Mouse (Mus musculus): ENCODE data around the gene Rgs12.

Gene Rgs12

DNA sequence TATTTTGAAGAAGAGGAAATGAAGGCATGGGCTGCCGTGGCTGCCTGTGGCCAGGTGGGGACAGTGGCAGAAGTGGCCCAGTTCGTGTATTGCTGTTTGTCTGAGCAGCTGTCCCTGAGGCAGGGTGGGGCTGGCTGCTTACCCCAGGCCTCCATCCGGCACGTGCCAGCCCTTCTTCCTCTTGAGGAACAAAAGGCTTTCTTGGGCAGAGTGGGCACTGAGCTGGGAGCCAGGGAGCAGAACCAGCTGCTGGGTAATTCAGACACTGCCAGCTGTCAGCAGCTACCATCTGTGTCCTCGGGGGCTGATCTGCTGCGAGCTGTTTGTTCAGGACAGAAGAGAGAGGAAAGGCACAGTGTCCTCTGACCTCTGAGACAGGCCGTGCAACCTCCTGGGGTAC is 121.7 kb downstream of the Rgs12 start:
- no peak for ATAC-seq (ENCODE audit: insufficient number of reproducible peaks, low FRiP score, low TSS enrichment)

DNA sequence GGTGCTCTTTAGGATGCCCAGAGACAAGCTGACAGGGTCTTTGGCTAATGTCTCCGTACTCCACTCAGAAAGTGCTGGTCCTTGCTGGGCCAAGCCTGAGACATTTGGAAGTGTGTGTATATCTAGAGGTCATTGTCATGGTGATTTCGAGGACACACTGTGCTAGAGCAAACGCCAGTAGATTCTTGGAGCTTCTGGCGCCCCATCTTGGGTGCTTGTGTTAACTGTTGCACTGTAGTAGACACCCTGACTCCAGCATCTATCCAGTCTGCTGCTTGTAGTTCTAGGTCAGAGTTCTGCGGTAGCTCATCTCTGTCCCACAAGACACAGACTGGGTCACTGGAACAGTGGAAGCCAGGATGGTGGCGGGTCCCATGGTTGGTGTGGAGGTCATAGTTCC is 122.6 kb downstream of the Rgs12 start:
- ATAC-seq (ENCODE audit: insufficient number of reproducible peaks, low FRiP score, low TSS enrichment), result no peak

DNA sequence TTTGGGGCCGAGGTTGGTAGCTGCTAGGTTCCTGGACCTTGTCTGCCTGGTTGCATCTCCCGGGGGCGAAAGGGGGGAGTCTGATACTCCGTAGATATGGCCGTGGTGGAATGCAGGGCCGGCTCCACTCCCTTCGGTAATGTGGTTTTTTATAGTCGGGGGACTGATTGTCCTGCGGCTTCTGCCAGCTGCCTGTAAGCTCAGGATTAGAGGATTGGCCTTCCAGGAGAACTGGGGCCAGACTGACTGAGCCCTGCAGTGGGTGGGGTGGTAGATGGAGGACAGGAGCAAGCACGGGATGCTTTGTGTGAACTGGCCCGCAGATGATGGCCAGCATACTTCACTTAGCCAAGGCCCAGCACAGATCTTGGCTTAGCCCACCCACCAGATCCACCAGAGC is 124.0 kb downstream of the Rgs12 start:
- ATAC-seq (ENCODE audit: insufficient number of reproducible peaks, low FRiP score, low TSS enrichment), result no peak

DNA sequence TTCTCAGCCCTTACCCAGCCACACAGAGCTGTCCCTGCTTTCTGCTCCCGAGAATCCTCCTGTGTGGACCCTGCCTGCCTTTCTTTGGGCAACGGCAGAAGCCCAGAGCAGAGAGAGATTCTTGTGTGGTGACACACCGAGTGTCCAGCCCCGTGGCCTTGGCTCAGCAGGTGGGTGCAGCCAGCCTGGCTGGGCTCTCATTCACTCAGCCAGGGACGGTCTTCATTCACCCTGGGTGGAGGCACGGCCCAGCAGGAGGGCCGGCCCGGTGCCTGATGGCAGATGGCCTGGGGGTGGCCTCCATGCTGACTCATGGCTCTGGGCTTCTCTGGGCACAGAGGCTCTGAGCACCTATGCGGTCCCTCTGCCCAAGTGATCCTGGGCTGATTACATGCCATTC is 124.7 kb downstream of the Rgs12 start:
- peak; percentile 57; the same call in 1 of the 2 replicates for ATAC-seq (ENCODE audit: insufficient number of reproducible peaks, low FRiP score, low TSS enrichment)

DNA sequence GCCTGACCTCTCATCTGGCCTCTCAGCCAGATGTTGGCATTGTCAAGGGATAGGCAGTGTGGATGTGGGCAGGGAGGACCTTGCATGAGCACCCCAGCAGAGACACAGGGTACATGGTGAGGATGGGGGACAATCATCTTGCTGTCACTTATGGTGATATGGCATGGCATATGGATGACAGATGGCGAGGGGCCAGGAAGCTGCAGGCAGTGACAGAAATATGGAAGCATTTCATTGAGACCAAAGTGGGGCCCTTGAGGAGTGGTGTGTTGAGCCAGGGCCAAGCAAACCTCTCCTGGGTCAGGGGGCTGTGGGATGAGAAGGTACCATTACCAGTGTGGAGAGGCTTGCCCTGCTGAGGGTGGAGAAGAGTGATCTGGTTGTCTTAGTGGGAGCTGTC is 127.1 kb downstream of the Rgs12 start:
- no peak for ATAC-seq (ENCODE audit: insufficient number of reproducible peaks, low FRiP score, low TSS enrichment)

DNA sequence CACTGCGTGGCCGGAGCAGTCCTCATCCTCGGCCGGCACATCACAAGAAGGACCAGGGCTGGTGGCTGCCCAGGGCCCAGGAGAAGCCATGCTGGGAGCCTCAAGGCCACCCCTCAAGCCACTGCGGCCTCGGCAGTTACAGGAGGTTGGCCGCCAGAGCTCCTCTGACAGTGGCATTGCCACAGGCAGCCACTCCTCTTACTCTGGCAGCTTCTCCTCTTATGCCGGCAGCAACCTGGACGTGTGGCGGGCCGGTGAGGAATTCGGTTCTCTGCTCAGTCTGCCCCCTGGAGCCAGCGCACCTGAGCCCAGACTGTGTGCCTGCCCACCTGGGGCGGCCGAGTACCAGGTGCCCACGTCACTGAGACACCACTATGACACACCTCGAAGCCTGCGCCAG is 129.9 kb downstream of the Rgs12 start:
- no peak for ATAC-seq (ENCODE audit: insufficient number of reproducible peaks, low FRiP score, low TSS enrichment)

DNA sequence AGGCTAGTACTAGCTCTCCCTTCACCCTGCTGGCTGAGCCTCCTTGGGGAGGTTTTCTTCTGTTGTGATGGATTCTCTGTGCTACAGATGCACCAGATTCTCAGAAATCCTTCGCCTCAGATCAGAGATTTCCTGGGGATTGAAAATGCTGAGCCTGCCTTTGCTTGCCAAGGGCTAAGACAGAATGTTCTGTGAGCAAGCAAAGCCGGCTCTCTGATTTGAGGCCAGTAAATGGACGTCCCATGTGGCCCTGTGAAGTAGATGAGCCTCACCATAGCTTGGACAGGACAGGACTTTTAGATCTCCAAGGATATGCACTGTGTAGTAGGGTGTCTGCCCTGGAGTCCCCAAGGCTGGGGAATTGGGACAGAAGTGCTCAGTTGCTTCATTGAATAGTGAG is 135.7 kb downstream of the Rgs12 start:
- ATAC-seq (ENCODE audit: insufficient number of reproducible peaks, low FRiP score, low TSS enrichment), result no peak

DNA sequence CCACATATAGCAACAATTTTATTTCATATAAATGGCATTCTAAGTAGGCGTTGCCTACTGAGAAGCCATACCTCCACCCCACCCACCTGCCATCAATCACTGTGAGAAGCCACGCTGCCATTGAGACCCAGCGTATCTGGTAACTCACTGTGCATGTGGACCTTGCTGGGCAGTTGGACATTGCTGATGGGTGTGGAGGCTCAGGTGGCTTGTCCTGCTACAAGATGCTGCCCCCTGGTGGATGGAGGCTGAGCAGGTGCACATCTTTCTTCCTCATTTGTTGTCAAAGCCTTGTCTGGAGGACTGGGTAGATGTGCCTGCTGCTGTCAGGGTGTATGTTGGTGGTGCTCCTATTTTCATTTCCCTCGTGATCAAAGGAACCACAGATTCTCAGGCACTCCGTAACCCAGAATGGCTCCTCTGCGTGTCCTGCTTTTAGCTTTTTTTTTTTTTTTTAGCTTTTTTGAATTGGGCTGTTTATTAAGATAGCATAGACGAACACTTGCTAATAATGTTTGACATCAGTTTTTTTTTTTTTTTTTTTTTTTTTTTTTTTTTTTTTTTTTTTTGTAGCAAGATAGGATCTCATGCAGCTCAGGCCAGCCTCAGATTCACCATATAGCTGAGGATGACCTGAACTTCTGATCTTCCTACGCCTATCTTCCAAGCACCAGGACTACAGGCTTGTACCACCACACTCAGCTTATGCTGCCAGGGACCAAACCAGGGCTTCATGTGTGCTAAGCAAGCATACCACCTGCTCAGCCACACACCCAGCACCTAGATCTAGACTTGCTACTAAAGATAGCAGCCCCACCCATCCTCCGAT is 139.8 kb downstream of the Rgs12 start:
- ATAC-seq (ENCODE audit: insufficient number of reproducible peaks, low FRiP score, low TSS enrichment), result no peak

Data from cerebellum, adult (tissue).